Mouse (Mus musculus): ENCODE data around the gene Prima1.

DNA sequence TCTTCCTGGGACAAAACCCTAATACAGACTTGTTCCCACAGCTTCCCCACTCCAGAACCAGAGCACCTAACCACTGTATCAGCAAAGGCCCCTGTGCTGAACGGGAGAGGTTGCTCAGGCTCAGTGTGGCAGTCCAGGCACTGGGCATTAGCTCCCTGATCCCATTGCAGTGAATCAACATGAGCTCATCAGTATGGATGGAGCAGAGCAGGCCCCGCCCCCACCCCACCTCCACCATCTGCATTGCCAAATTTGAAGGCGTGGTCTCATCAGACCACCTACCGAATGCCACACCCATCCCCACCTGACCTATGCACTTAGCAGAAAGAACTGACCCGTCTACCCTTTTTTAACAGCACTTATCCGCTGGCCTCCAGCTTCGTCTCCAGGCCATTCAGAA is 58.9 kb downstream of the Prima1 start:
- TF ChIP-seq GATA1 (IDR thresholded peaks at IDR 0.05; ENCODE audit: borderline replicate concordance, low read length): no peak
- no peak for TF ChIP-seq FLI1 (IDR thresholded peaks at IDR 0.05; ENCODE audit: low read length)
